Mouse (Mus musculus) liver, embryonic 13.5 days (tissue): ENCODE results near the gene Mboat1. TPM values are rescaled to one million over a fixed set of nuclear protein-coding genes. Genes with fewer than 3 reads are reported as not detected.

Experiments used
- ATAC-seq: fragments of 200-750 bp; cut with Nextera tagmentation; 2 replicates; pipeline ENCODE4 v1.8.0; 2017; ENCODE audit warnings: low read depth, mild to moderate bottlenecking, moderate number of reproducible peaks, moderate library complexity
- DNase-seq: peaks from one replicate; pipeline ENCODE4 v3.0.0; 2022
- H3K27ac ChIP-seq: fragments of 300-500 bp; sonication (generic); 2 replicates; pipeline ENCODE4 v1.5.1; 2015; ENCODE audit warnings: moderate library complexity, mild to moderate bottlenecking, inconsistent platforms
- H3K27me3 ChIP-seq: fragments of 300-500 bp; sonication (generic); 2 replicates; pipeline ENCODE4 v1.6.1; 2015; ENCODE audit warnings: mild to moderate bottlenecking, inconsistent platforms
- H3K36me3 ChIP-seq: fragments of 300-500 bp; sonication (generic); 2 replicates; pipeline ENCODE4 v1.6.1; 2015; ENCODE audit warnings: mild to moderate bottlenecking, inconsistent platforms
- H3K4me1 ChIP-seq: fragments of 300-500 bp; sonication (generic); replicated peaks from 2 replicates; pipeline ENCODE4 v1.6.1; 2015; ENCODE audit warnings: inconsistent platforms
- H3K4me2 ChIP-seq: fragments of 300-500 bp; sonication (generic); 2 replicates; pipeline ENCODE4 v1.6.1; 2015; ENCODE audit warnings: inconsistent platforms, mild to moderate bottlenecking, moderate library complexity
- H3K4me3 ChIP-seq: fragments of 300-500 bp; sonication (generic); replicated peaks from 2 replicates; pipeline ENCODE4 v1.5.1; 2015; ENCODE audit warnings: mild to moderate bottlenecking, inconsistent platforms
- H3K9ac ChIP-seq: fragments of 300-500 bp; sonication (generic); 2 replicates; pipeline ENCODE4 v1.6.1; 2015; ENCODE audit warnings: mild to moderate bottlenecking, inconsistent platforms
- H3K9me3 ChIP-seq: fragments of 300-500 bp; sonication (generic); replicated peaks from 2 replicates; pipeline ENCODE4 v1.6.1; 2016; ENCODE audit warnings: inconsistent platforms
- WGBS: fragments of 180-500 bp; shearing (Covaris S2); methylation state at CpG from one replicate; pipeline ENCODE4 v1.1.7; 2015; ENCODE audit not compliant: insufficient replicate concordance; 5-methylcytosine and 5-hydroxymethylcytosine counted together
- polyA plus RNA-seq: library from polyadenylated mRNA; unstranded; fragments of >200 nt; fragmentation: Nextera tagmentation; extraction: Ambion mirVana; gene quantifications from 2 replicates; pipeline ENCODE4 v1.2.1, GENCODE M21; 2015

Mboat1 gene
- polyA plus RNA-seq, 1 experiment from 2014 or later: 1.7 TPM

- Histone ChIP-seq H3K9me3 (no peaks in the 10 kb centered on the region), H3K27ac (no peak overlapping the region), H3K4me1 (no peaks in the 10 kb centered on the region), H3K27me3 (no peaks in the 10 kb centered on the region), H3K4me2 (no peak overlapping the region), H3K36me3 (no peaks in the 10 kb centered on the region), H3K9ac (no peak overlapping the region), H3K4me3 (no peak overlapping the region)
- 70% methylated on average over 8 of the region's 8 CpGs for WGBS
- ATAC-seq (no peak), DNase-seq (no peak)
Observed at GRCm38 (mm10) chr13:30186456-30186855, 50.2 kb downstream of the Mboat1 start.

GRCm38 (mm10) chr13:30192031-30192716 lies 55.9 kb downstream of the Mboat1 start:
- Histone ChIP-seq H3K27me3 (no peaks in the 10 kb centered on the region), H3K4me1 (no peaks in the 10 kb centered on the region), H3K9ac (no peak overlapping the region), H3K36me3 (no peaks in the 10 kb centered on the region), H3K9me3 (no peaks in the 10 kb centered on the region), H3K4me2 (no peak overlapping the region), H3K4me3 (no peak overlapping the region), H3K27ac (no peak overlapping the region)
- ATAC-seq (no peak), DNase-seq (no peak)
- 36% methylated on average over 3 of the region's 3 CpGs for WGBS

- Histone ChIP-seq H3K36me3 (no peaks in the 10 kb centered on the region), H3K27ac (no peak overlapping the region), H3K27me3 (no peaks in the 10 kb centered on the region), H3K9ac (no peak overlapping the region), H3K9me3 (no peaks in the 10 kb centered on the region), H3K4me2 (no peak overlapping the region), H3K4me3 (no peak overlapping the region), H3K4me1 (no peaks in the 10 kb centered on the region)
- DNase-seq: no peak
- WGBS: 51% methylated on average over 4 of the region's 4 CpGs
- no peak for ATAC-seq
Observed at GRCm38 (mm10) chr13:30193363-30193762, 57.1 kb downstream of the Mboat1 start.

- Histone ChIP-seq H3K9me3 (no peaks in the 10 kb centered on the region), H3K27me3 (no peaks in the 10 kb centered on the region), H3K9ac (no peak overlapping the region), H3K27ac (no peak overlapping the region), H3K36me3 (no peaks in the 10 kb centered on the region), H3K4me2 (no peak overlapping the region), H3K4me3 (no peak overlapping the region), H3K4me1 (no peaks in the 10 kb centered on the region)
- DNase-seq: no peak
- ATAC-seq: no peak
- WGBS: 52% methylated on average over 3 of the region's 3 CpGs
Observed at GRCm38 (mm10) chr13:30194834-30195233, 58.5 kb downstream of the Mboat1 start.

GRCm38 (mm10) chr13:30196661-30197060 lies 60.4 kb downstream of the Mboat1 start:
- no peak overlapping the region for H3K4me2 ChIP-seq
- no peak overlapping the region for H3K27ac ChIP-seq
- H3K9me3 ChIP-seq: no peaks in the 10 kb centered on the region
- H3K4me3 ChIP-seq: no peak overlapping the region
- no peaks in the 10 kb centered on the region for H3K4me1 ChIP-seq
- 70% methylated on average over 8 of the region's 8 CpGs for WGBS
- ATAC-seq: no peak
- H3K9ac ChIP-seq: no peak overlapping the region
- no peaks in the 10 kb centered on the region for H3K27me3 ChIP-seq
- no peaks in the 10 kb centered on the region for H3K36me3 ChIP-seq
- no peak for DNase-seq

GRCm38 (mm10) chr13:30198101-30198570 lies 61.8 kb downstream of the Mboat1 start:
- Histone ChIP-seq H3K4me1 (no peaks in the 10 kb centered on the region), H3K36me3 (no peaks in the 10 kb centered on the region), H3K9ac (no peak overlapping the region), H3K27me3 (no peaks in the 10 kb centered on the region), H3K27ac (no peak overlapping the region), H3K4me2 (no peak overlapping the region), H3K9me3 (no peaks in the 10 kb centered on the region), H3K4me3 (no peak overlapping the region)
- ATAC-seq (no peak), DNase-seq (no peak)
- WGBS: 60% methylated on average over 9 of the region's 9 CpGs

- no peaks in the 10 kb centered on the region for H3K9me3 ChIP-seq
- H3K4me1 ChIP-seq: no peaks in the 10 kb centered on the region
- ATAC-seq (no peak), DNase-seq (no peak)
- WGBS: 59% methylated on average over 4 of the region's 4 CpGs
- no peak overlapping the region for H3K4me2 ChIP-seq
- no peak overlapping the region for H3K4me3 ChIP-seq
- no peak overlapping the region for H3K27ac ChIP-seq
- H3K27me3 ChIP-seq: no peaks in the 10 kb centered on the region
- no peak overlapping the region for H3K9ac ChIP-seq
- H3K36me3 ChIP-seq: no peaks in the 10 kb centered on the region
Observed at GRCm38 (mm10) chr13:30199821-30200220, 63.5 kb downstream of the Mboat1 start.

- no peaks in the 10 kb centered on the region for H3K27me3 ChIP-seq
- H3K36me3 ChIP-seq: no peaks in the 10 kb centered on the region
- DNase-seq (no peak), ATAC-seq (no peak)
- no peak overlapping the region for H3K4me3 ChIP-seq
- 60% methylated on average over 2 of the region's 2 CpGs for WGBS
- H3K9ac ChIP-seq: no peak overlapping the region
- H3K4me2 ChIP-seq: no peak overlapping the region
- H3K4me1 ChIP-seq: no peaks in the 10 kb centered on the region
- H3K27ac ChIP-seq: no peak overlapping the region
- H3K9me3 ChIP-seq: no peaks in the 10 kb centered on the region
Observed at GRCm38 (mm10) chr13:30200737-30201136, 64.4 kb downstream of the Mboat1 start.

GRCm38 (mm10) chr13:30203018-30203417 lies 66.7 kb downstream of the Mboat1 start:
- no peaks in the 10 kb centered on the region for H3K9me3 ChIP-seq
- H3K27ac ChIP-seq: no peak overlapping the region
- H3K4me3 ChIP-seq: no peak overlapping the region
- H3K4me1 ChIP-seq: no peaks in the 10 kb centered on the region
- 57% methylated on average over 2 of the region's 2 CpGs for WGBS
- ATAC-seq: no peak
- no peak overlapping the region for H3K9ac ChIP-seq
- H3K36me3 ChIP-seq: no peaks in the 10 kb centered on the region
- no peaks in the 10 kb centered on the region for H3K27me3 ChIP-seq
- H3K4me2 ChIP-seq: no peak overlapping the region
- no peak for DNase-seq

GRCm38 (mm10) chr13:30208176-30208575 lies 71.9 kb downstream of the Mboat1 start:
- H3K27ac ChIP-seq: no peak overlapping the region
- no peak overlapping the region for H3K4me3 ChIP-seq
- no peak overlapping the region for H3K4me2 ChIP-seq
- no peak for ATAC-seq
- H3K36me3 ChIP-seq: no peaks in the 10 kb centered on the region
- 67% methylated on average over 1 of the region's 1 CpGs for WGBS
- no peaks in the 10 kb centered on the region for H3K9me3 ChIP-seq
- no peak for DNase-seq
- no peaks in the 10 kb centered on the region for H3K27me3 ChIP-seq
- no peak overlapping the region for H3K9ac ChIP-seq
- H3K4me1 ChIP-seq: no peaks in the 10 kb centered on the region

GRCm38 (mm10) chr13:30213276-30213675 lies 77.0 kb downstream of the Mboat1 start:
- Histone ChIP-seq H3K27ac (no peak overlapping the region), H3K4me3 (no peak overlapping the region), H3K36me3 (no peaks in the 10 kb centered on the region), H3K9me3 (no peaks in the 10 kb centered on the region), H3K4me1 (no peaks in the 10 kb centered on the region), H3K4me2 (no peak overlapping the region), H3K27me3 (no peaks in the 10 kb centered on the region), H3K9ac (no peak overlapping the region)
- 71% methylated on average over 9 of the region's 9 CpGs for WGBS
- no peak for DNase-seq
- no peak for ATAC-seq

- Histone ChIP-seq H3K27ac (no peak overlapping the region), H3K27me3 (no peaks in the 10 kb centered on the region), H3K9me3 (no peaks in the 10 kb centered on the region), H3K4me1 (no peaks in the 10 kb centered on the region), H3K4me3 (no peak overlapping the region), H3K36me3 (no peaks in the 10 kb centered on the region), H3K4me2 (no peak overlapping the region), H3K9ac (no peak overlapping the region)
- WGBS: 70% methylated on average over 12 of the region's 12 CpGs
- ATAC-seq (no peak), DNase-seq (no peak)
Observed at GRCm38 (mm10) chr13:30217588-30218371, 81.5 kb downstream of the Mboat1 start.
